Mouse (Mus musculus): Measurements from ENCODE around the gene Trim17. TPM values are rescaled to one million over a fixed set of nuclear protein-coding genes. Genes with fewer than 3 reads are reported as not detected.

Trim17 gene
- 0.16 and 0.35 TPM in 2 replicates for polyA plus RNA-seq (2015; fragmentation: Nextera tagmentation; extraction: Ambion mirVana)

DNA sequence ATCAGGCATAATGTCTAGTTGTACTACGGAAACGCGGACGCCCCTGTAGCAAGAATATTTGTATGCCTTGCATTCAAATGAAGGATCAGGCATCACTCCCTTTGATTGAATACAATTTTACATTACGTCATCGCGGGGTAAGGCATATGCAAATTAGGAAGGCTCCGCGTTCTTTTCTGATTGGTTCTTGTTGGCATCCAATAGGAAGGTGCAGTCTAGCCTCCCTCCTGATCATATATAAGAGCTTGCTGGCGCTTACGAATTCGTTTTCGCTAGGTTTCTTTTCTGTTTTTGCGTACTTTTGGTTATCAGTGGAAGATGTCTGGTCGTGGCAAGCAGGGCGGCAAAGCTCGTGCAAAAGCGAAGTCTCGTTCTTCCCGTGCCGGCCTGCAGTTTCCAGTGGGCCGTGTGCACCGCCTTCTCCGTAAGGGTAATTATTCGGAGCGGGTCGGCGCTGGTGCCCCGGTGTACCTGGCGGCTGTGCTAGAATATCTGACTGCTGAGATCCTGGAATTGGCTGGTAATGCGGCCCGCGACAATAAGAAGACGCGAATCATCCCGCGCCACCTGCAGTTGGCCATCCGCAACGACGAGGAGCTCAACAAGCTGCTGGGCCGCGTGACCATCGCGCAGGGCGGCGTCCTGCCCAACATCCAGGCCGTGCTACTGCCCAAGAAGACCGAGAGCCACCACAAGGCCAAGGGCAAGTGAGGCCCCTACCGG lies at the start of gene Trim17, which contains the start of gene Hist3h2a:
Gene Trim17 (plus strand): TSS at position 266 of the 723 bp plus-strand sequence.
Gene Hist3h2a (plus strand): TSS at position 266 of the 723 bp plus-strand sequence.
- Histone ChIP-seq H3K4me1 (replicated peaks) (peaks cover 25% of the 10 kb centered on the region), H3K36me3 (no peaks in the 10 kb centered on the region), H3K27ac (peak within 1 kb of the TSS; percentile 100), H3K4me2 (replicated peaks) (peak within 1 kb of the TSS; percentile 88), H3K4me3 (replicated peaks) (peak within 1 kb of the TSS; percentile 82), H3K9ac (peak within 1 kb of the TSS; percentile 95), H3K9me3 (no peaks in the 10 kb centered on the region), H3K27me3 (replicated peaks) (no peaks in the 10 kb centered on the region)
- under 1% methylated on average over 49 of the region's 49 CpGs for WGBS
- ATAC-seq, result peak; percentile 95

GRCm38 (mm10) chr11:58904838-58905237 lies 49.6 kb upstream of the Trim17 start:
- 57% methylated on average over 6 of the region's 6 CpGs for WGBS
- Histone ChIP-seq H3K36me3 (0 out of 2 replicates have a peak, but pooled peaks cover 6% of the 10 kb centered on the region), H3K9ac (no peak overlapping the region), H3K4me1 (replicated peaks) (0 out of 2 replicates have a peak, but pooled peaks cover 6% of the 10 kb centered on the region), H3K4me3 (replicated peaks) (no peak overlapping the region), H3K27ac (no peak overlapping the region), H3K4me2 (replicated peaks) (no peak overlapping the region; the same call in 1 of the 2 replicates), H3K27me3 (replicated peaks) (no peaks in the 10 kb centered on the region), H3K9me3 (no peaks in the 10 kb centered on the region)
- ATAC-seq, result no peak

GRCm38 (mm10) chr11:58913776-58914175 lies 40.7 kb upstream of the Trim17 start:
- no peak overlapping the region for H3K27ac ChIP-seq
- no peaks in the 10 kb centered on the region for H3K9me3 ChIP-seq
- no peak overlapping the region; the same call in 1 of the 2 replicates for H3K4me2 ChIP-seq (replicated peaks)
- H3K27me3 ChIP-seq (replicated peaks), result no peaks in the 10 kb centered on the region
- no peak for ATAC-seq
- H3K4me1 ChIP-seq (replicated peaks), result no peaks in the 10 kb centered on the region
- H3K4me3 ChIP-seq (replicated peaks), result no peak overlapping the region
- 62% methylated on average over 1 of the region's 1 CpGs for WGBS
- no peak overlapping the region for H3K9ac ChIP-seq
- no peaks in the 10 kb centered on the region for H3K36me3 ChIP-seq

DNA sequence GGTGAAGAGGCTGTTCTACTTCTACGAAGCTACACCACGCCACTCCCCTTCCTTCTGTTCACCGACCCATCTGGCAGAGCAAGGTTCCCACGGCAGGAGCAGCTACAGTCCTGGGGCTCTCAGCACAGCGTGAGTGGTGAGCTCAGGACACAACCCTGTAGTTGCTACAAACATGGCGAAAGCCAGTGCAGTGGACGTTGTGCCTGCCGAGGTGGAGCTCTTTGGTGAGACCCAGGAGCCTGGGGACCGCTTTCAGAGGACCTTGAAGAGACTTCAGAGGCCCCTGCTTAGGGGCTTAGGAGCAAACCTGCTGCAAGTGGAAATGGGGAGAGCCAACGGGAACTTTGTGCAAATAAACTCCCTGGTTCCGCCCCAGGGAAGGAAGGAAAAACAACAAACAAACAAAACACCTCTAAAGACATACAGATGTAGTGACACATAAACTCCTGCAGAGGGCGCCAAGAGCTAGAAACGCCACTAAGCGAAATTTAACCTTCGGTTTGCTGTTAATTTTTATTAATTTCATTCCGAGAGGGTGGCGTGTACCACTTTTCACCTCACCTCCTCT lies 39.9 kb upstream of the Trim17 start:
- Histone ChIP-seq H3K27ac (no peak overlapping the region), H3K9ac (peak overlapping the region; percentile 46)
- peak; percentile 48 for ATAC-seq

DNA sequence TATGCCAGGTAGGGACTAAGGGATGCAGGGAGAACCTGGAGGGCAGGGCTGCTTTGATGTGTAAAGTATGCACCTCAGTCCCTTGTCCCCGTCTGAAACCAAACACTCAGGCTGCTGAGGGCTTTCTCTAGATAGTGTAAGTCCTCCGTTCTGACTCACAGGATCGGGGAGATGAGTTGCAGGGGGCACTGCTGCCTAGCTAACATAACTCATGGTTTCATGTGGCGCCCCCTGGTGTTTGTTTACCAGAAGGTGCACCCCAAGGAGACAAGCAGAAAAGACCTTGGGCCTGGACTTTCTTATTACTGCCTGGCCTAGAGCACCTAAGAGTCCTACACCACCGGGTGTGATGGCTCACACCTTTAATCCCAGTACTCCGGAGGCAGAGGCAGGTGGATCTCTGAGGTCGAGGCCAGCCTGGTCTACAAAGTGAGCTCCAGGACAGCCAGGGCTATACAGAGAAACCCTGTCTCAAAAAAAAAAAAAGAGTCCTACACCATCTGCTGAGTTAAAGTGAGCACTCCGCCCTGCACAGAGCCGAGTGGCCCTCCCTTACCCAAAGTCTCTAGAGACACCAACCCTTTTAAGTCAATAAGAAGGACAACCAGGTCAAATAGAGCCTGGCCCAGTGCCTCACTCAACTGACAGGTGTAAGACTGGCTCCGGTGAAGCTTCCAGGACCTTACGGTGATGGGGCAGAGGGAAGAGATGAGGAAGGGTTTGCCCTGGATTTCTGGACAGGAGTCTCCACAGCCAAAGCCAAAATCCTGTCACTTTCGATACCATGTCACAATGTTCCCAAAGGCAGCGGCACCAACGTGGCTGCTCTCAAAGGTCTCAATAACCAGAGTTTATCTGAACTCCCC lies 37.4 kb upstream of the Trim17 start:
- no peak overlapping the region for H3K27ac ChIP-seq
- no peak overlapping the region for H3K9ac ChIP-seq
- no peak overlapping the region for H3K4me3 ChIP-seq (replicated peaks)
- WGBS, result 53% methylated on average over 14 of the region's 14 CpGs
- H3K4me2 ChIP-seq (replicated peaks), result no peak overlapping the region
- H3K4me1 ChIP-seq (replicated peaks), result no peaks in the 10 kb centered on the region
- H3K9me3 ChIP-seq, result no peaks in the 10 kb centered on the region
- no peaks in the 10 kb centered on the region for H3K27me3 ChIP-seq (replicated peaks)
- ATAC-seq, result peak; percentile 63; the same call in 1 of the 2 replicates
- no peaks in the 10 kb centered on the region for H3K36me3 ChIP-seq

More for the DNA sequence above, 39.9 kb upstream of the Trim17 start:
- Histone ChIP-seq H3K36me3 (no peaks in the 10 kb centered on the region), H3K9me3 (no peaks in the 10 kb centered on the region), H3K4me3 (replicated peaks) (peak overlapping the region; percentile 31), H3K4me2 (replicated peaks) (peak overlapping the region; percentile 76), H3K4me1 (replicated peaks) (no peaks in the 10 kb centered on the region), H3K27me3 (replicated peaks) (no peaks in the 10 kb centered on the region)
- 11% methylated on average over 17 of the region's 17 CpGs for WGBS

- Histone ChIP-seq H3K4me1 (replicated peaks) (no peaks in the 10 kb centered on the region), H3K4me2 (replicated peaks) (no peak within 1 kb of the TSS), H3K27ac (no peak within 1 kb of the TSS), H3K4me3 (replicated peaks) (no peak within 1 kb of the TSS), H3K36me3 (no peaks in the 10 kb centered on the region), H3K27me3 (replicated peaks) (no peaks in the 10 kb centered on the region), H3K9ac (no peak within 1 kb of the TSS), H3K9me3 (no peaks in the 10 kb centered on the region)
- no peak for ATAC-seq
- WGBS, result 80% methylated on average over 12 of the region's 12 CpGs
Observed at GRCm38 (mm10) chr11:58917745-58918366, 36.6 kb upstream of the Trim17 start, which contains the start of gene Btnl10. Gene Btnl10 (plus strand): TSS chr11:58917908.

- no peak for ATAC-seq
- Histone ChIP-seq H3K4me3 (replicated peaks) (no peak overlapping the region), H3K36me3 (no peaks in the 10 kb centered on the region), H3K27me3 (replicated peaks) (no peaks in the 10 kb centered on the region), H3K9ac (no peak overlapping the region), H3K27ac (no peak overlapping the region), H3K9me3 (no peaks in the 10 kb centered on the region), H3K4me1 (replicated peaks) (no peaks in the 10 kb centered on the region), H3K4me2 (replicated peaks) (no peak overlapping the region)
- 72% methylated on average over 5 of the region's 5 CpGs for WGBS
Observed at GRCm38 (mm10) chr11:58918759-58919158, 35.7 kb upstream of the Trim17 start.

- no peak overlapping the region for H3K4me3 ChIP-seq (replicated peaks)
- no peak overlapping the region for H3K4me2 ChIP-seq (replicated peaks)
- 77% methylated on average over 9 of the region's 9 CpGs for WGBS
- no peak overlapping the region for H3K9ac ChIP-seq
- H3K27me3 ChIP-seq (replicated peaks), result no peaks in the 10 kb centered on the region
- H3K9me3 ChIP-seq, result no peaks in the 10 kb centered on the region
- no peak for ATAC-seq
- H3K4me1 ChIP-seq (replicated peaks), result no peaks in the 10 kb centered on the region
- no peaks in the 10 kb centered on the region for H3K36me3 ChIP-seq
- H3K27ac ChIP-seq, result no peak overlapping the region
Observed at GRCm38 (mm10) chr11:58922420-58922819, 32.1 kb upstream of the Trim17 start.

GRCm38 (mm10) chr11:58926651-58927050 lies 27.8 kb upstream of the Trim17 start:
- Histone ChIP-seq H3K4me1 (replicated peaks) (0 out of 2 replicates have a peak, but pooled peaks cover 7% of the 10 kb centered on the region), H3K4me3 (replicated peaks) (no peak overlapping the region), H3K9ac (no peak overlapping the region), H3K36me3 (peaks cover 6% of the 10 kb centered on the region; the same call in 1 of the 2 replicates), H3K27ac (no peak overlapping the region), H3K27me3 (replicated peaks) (no peaks in the 10 kb centered on the region), H3K4me2 (replicated peaks) (no peak overlapping the region), H3K9me3 (no peaks in the 10 kb centered on the region)
- ATAC-seq, result peak; percentile 35; the same call in 1 of the 2 replicates
- 54% methylated on average over 2 of the region's 3 CpGs for WGBS

GRCm38 (mm10) chr11:58927053-58927452 lies 27.4 kb upstream of the Trim17 start:
- Histone ChIP-seq H3K9ac (no peak overlapping the region), H3K4me2 (replicated peaks) (no peak overlapping the region), H3K9me3 (no peaks in the 10 kb centered on the region), H3K27me3 (replicated peaks) (no peaks in the 10 kb centered on the region), H3K27ac (no peak overlapping the region), H3K4me3 (replicated peaks) (no peak overlapping the region), H3K36me3 (peaks cover 6% of the 10 kb centered on the region; the same call in 1 of the 2 replicates), H3K4me1 (replicated peaks) (0 out of 2 replicates have a peak, but pooled peaks cover 10% of the 10 kb centered on the region)
- ATAC-seq, result no peak
- 58% methylated on average over 2 of the region's 2 CpGs for WGBS

DNA sequence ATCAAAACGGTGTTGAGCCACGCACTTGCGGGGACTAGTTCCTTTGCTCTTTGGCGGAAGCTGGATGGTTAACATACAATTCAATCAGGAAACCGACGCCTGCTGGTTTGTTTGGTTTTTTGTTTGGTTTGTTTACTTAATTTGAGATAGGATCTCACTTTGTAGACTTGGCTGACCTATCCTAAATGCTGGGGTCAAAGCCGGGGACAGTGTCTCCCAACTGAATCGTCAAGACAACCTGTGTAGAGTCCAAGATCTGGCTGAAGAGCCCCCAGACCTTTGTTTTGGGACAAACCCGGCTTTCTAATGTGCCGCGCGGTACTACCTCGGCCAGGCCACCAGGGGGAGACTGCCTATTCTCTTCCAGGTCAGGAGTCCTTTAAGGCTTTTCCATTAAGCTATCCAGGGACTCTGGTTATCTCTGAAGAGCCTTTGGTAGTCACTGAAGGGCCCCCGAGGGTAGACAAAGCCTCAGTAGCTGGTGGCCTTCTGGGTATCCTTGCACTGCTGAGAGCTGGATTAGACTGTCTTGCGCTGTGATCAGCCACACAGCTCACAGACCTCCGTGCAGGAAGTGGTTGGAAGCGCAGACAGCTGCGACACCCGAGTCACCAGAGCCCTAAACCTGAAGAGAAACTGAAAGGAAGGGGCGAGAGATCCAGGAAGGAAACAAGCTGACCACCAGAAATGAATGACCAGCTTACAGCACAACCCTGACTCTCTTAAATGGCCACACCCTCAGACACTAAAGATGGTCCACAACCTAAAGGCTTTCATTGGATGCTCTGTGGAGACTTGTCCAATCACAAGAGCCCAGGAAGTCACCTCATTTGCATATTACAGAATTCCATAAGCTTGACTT lies 26.5 kb upstream of the Trim17 start:
- no peaks in the 10 kb centered on the region for H3K27me3 ChIP-seq (replicated peaks)
- 0 out of 2 replicates have a peak overlapping the region, but pooled peaks have one; percentile 5 for H3K9ac ChIP-seq
- H3K9me3 ChIP-seq, result no peaks in the 10 kb centered on the region
- H3K4me1 ChIP-seq (replicated peaks), result 0 out of 2 replicates have a peak, but pooled peaks cover 10% of the 10 kb centered on the region
- WGBS, result 20% methylated on average over 20 of the region's 20 CpGs
- H3K4me3 ChIP-seq (replicated peaks), result peak overlapping the region; percentile 17; the same call in 1 of the 2 replicates
- ATAC-seq, result peak; percentile 65
- peaks cover 10% of the 10 kb centered on the region for H3K36me3 ChIP-seq
- H3K4me2 ChIP-seq (replicated peaks), result peak overlapping the region; percentile 46
- H3K27ac ChIP-seq, result peak overlapping the region; percentile 42
